Mouse (Mus musculus): ENCODE results near the gene Cdyl.

- TF ChIP-seq POLR2A (IDR thresholded peaks at IDR 0.05; ENCODE audit: low read depth, low read length) (no peak), CTCF (conservative IDR thresholded peaks at IDR 0.05; ENCODE audit: insufficient read depth, insufficient read length, low read depth, low read length) (no peak)
Measured at GRCm38 (mm10) chr13:35815205-35815726, 155.6 kb downstream of the Cdyl start.

Measured in kidney, adult 2 months (tissue).